Mouse (Mus musculus) liver, embryonic 13.5 days (tissue): ENCODE results near the gene Ube2j1. TPM values are rescaled to one million over a fixed set of nuclear protein-coding genes. Genes with fewer than 3 reads are reported as not detected.
"Not testable (repeated sequence)": the region's sequence is repeated elsewhere in the genome, so short reads cannot be mapped to it uniquely, and the experiment has no call there.

Source experiments
- ATAC-seq: fragments of 200-750 bp; cut with Nextera tagmentation; 2 replicates; pipeline ENCODE4 v1.8.0; 2017; ENCODE audit warnings: low read depth, mild to moderate bottlenecking, moderate number of reproducible peaks, moderate library complexity
- DNase-seq: peaks from one replicate; pipeline ENCODE4 v3.0.0; 2022
- H3K27ac ChIP-seq: fragments of 300-500 bp; sonication (generic); 2 replicates; pipeline ENCODE4 v1.5.1; 2015; ENCODE audit warnings: moderate library complexity, mild to moderate bottlenecking, inconsistent platforms
- H3K27me3 ChIP-seq: fragments of 300-500 bp; sonication (generic); 2 replicates; pipeline ENCODE4 v1.6.1; 2015; ENCODE audit warnings: mild to moderate bottlenecking, inconsistent platforms
- H3K36me3 ChIP-seq: fragments of 300-500 bp; sonication (generic); 2 replicates; pipeline ENCODE4 v1.6.1; 2015; ENCODE audit warnings: mild to moderate bottlenecking, inconsistent platforms
- H3K4me1 ChIP-seq: fragments of 300-500 bp; sonication (generic); replicated peaks from 2 replicates; pipeline ENCODE4 v1.6.1; 2015; ENCODE audit warnings: inconsistent platforms
- H3K4me2 ChIP-seq: fragments of 300-500 bp; sonication (generic); 2 replicates; pipeline ENCODE4 v1.6.1; 2015; ENCODE audit warnings: inconsistent platforms, mild to moderate bottlenecking, moderate library complexity
- H3K4me3 ChIP-seq: fragments of 300-500 bp; sonication (generic); replicated peaks from 2 replicates; pipeline ENCODE4 v1.5.1; 2015; ENCODE audit warnings: mild to moderate bottlenecking, inconsistent platforms
- H3K9ac ChIP-seq: fragments of 300-500 bp; sonication (generic); 2 replicates; pipeline ENCODE4 v1.6.1; 2015; ENCODE audit warnings: mild to moderate bottlenecking, inconsistent platforms
- H3K9me3 ChIP-seq: fragments of 300-500 bp; sonication (generic); replicated peaks from 2 replicates; pipeline ENCODE4 v1.6.1; 2016; ENCODE audit warnings: inconsistent platforms
- whole genome bisulfite sequencing: fragments of 180-500 bp; shearing (Covaris S2); methylation state at CpG from one replicate; pipeline ENCODE4 v1.1.7; 2015; ENCODE audit not compliant: insufficient replicate concordance; 5-methylcytosine and 5-hydroxymethylcytosine counted together
- polyA plus RNA-seq: library from polyadenylated mRNA; unstranded; fragments of >200 nt; fragmentation: Nextera tagmentation; extraction: Ambion mirVana; gene quantifications from 2 replicates; pipeline ENCODE4 v1.2.1, GENCODE M21; 2015

Gene Ube2j1
- polyA plus RNA-seq, 1 experiment from 2014 or later = 32.7 TPM

DNA sequence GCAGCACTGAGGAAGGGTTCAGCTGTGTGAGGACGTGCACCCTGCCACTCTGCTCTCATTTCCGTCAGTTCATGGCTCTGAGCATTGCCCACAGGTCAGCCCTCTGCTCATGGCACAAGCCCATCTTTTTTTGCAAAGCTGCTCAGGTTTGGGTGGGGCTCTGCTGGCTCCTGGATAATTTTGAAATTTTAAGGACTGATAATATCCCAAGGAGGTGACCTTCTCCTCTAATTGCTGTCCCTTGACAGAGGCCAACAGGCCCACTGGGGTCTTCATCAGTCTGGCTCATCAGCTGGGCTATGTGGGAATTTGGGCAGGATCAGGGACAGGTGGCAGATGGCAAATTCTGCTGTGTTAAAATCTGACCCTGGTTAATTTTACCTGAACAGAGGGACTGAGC is 41.9 kb upstream of the Ube2j1 start:
- Histone ChIP-seq H3K27ac (no peak overlapping the region), H3K4me3 (no peak overlapping the region), H3K36me3 (no peaks in the 10 kb centered on the region), H3K4me2 (no peak overlapping the region), H3K9ac (no peak overlapping the region), H3K4me1 (peaks cover 54% of the 10 kb centered on the region), H3K9me3 (no peaks in the 10 kb centered on the region; the same call in 1 of the 2 replicates), H3K27me3 (peaks cover 36% of the 10 kb centered on the region)
- DNase-seq (no peak), ATAC-seq (no peak)
- 61% methylated on average over 2 of the region's 2 CpGs for WGBS

DNA sequence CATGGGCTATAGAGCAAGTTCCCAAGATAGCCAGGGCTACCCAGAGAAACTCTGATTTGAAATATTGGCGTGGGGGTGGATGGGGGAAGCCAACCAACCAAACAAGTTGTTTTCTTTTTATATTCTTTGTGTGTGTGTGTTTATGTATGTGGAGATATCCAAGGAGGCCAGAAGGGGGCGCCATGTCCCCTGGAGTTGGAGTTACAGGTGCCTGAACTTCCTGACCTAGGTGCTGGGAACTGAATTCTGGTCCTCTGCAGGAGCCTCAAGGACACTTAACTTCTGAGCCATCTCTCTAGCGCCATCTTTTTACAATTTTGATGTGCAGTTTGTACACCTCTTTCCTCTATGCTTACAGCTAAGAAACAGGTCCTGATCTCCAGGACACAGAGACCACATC is 37.0 kb upstream of the Ube2j1 start:
- DNase-seq = no peak
- Histone ChIP-seq H3K4me2 (no peak overlapping the region), H3K27me3 (peaks cover 17% of the 10 kb centered on the region), H3K4me1 (peaks cover 23% of the 10 kb centered on the region), H3K4me3 (no peak overlapping the region), H3K9ac (no peak overlapping the region), H3K27ac (no peak overlapping the region), H3K36me3 (no peaks in the 10 kb centered on the region), H3K9me3 (no peaks in the 10 kb centered on the region)
- ATAC-seq = no peak
- 54% methylated on average over 3 of the region's 3 CpGs for WGBS

DNA sequence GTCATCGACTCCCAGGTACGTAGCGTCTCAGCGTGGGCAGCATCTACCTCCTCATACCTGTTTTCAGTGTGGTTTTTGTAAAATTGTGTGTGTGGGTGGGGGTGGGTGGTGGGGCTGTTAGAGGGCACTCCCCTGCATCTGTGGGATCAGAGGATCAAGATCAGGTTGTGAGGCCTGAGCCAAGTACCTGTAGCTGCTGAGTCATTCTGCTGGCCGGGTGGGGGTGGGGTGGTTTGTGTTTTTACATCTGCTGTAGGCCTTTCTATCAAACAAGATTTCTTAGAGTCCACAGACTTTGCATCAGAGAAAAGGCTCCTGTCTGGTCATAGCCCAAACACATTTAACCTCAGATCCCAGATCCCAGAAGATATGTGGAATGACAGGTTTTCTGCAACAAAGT is 35.1 kb upstream of the Ube2j1 start:
- H3K36me3 ChIP-seq = no peaks in the 10 kb centered on the region
- H3K4me1 ChIP-seq = peaks cover 19% of the 10 kb centered on the region
- WGBS = 87% methylated on average over 5 of the region's 5 CpGs
- H3K9ac ChIP-seq = no peak overlapping the region
- DNase-seq = no peak
- H3K4me2 ChIP-seq = no peak overlapping the region
- H3K9me3 ChIP-seq = no peaks in the 10 kb centered on the region
- no peak overlapping the region for H3K4me3 ChIP-seq
- no peak overlapping the region for H3K27ac ChIP-seq
- no peak for ATAC-seq
- peaks cover 20% of the 10 kb centered on the region for H3K27me3 ChIP-seq

DNA sequence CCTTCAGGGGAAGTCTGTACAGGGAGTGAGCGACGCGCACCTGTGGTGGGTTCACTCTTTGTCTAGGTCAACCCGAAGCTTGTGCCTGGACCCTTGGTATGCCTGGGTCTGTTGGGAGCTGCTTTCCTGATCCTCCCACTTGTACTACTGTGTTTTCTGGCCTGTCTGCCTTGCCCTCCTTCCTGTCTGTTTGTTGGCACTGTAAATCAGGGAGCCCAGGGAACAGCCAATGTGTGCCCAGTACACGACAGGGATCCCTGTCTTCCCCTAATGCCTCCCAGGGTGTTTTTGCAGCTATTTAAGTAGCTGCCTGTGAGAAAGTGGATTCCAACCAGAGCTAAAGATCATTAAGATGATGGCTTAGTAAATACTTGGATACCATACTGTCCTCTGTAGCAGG is 33.6 kb upstream of the Ube2j1 start:
- Histone ChIP-seq H3K9ac (no peak overlapping the region), H3K27ac (no peak overlapping the region), H3K4me3 (no peak overlapping the region), H3K4me2 (no peak overlapping the region), H3K36me3 (no peaks in the 10 kb centered on the region), H3K4me1 (peaks cover 13% of the 10 kb centered on the region), H3K27me3 (peaks cover 9% of the 10 kb centered on the region; the same call in 1 of the 2 replicates), H3K9me3 (no peaks in the 10 kb centered on the region)
- no peak for ATAC-seq
- no peak for DNase-seq
- 71% methylated on average over 5 of the region's 5 CpGs for WGBS

DNA sequence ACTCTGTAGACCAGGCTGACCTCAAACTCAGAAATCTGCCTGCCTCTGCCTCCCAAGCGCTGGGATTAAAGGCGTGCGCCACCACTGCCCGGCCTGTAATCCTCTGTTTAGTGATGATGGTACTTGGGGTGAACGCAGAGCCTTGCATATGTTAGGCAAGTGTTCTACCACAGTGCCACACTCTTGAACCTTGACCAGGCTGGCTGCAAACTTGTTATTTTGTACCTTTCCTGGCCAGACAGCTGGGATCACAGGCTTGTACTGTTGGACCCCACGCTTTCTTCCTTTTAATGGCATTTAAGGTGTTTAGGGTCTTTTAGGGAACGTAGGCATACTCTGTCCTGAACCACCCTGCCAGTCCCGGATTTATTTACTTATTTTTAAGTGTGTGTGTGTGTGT is 32.2 kb upstream of the Ube2j1 start:
- Histone ChIP-seq H3K9me3 (no peaks in the 10 kb centered on the region), H3K9ac (no peak overlapping the region), H3K4me1 (peaks cover 13% of the 10 kb centered on the region), H3K27ac (no peak overlapping the region), H3K4me2 (no peak overlapping the region), H3K36me3 (no peaks in the 10 kb centered on the region), H3K4me3 (no peak overlapping the region), H3K27me3 (peaks cover 6% of the 10 kb centered on the region; the same call in 1 of the 2 replicates)
- WGBS = 85% methylated on average over 8 of the region's 8 CpGs
- ATAC-seq = no peak
- DNase-seq = no peak

DNA sequence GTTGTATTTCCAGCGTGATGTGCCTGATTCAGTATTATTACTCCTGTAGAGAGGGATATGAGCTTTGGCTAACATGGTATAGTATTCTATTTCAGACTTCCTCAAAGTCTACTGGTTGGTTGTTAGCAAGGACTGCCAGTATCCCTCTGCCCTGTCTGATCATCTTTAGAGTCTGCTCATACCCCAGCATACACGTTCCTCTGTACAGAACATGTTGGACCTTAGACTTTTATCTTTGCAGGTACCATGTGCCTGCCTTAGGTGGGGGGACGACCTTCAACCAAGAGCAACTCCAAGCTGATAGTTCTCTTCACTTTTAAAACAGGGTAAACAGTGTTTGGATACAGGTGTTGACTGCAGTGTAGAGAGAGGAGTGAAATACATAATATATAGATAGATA is 29.1 kb upstream of the Ube2j1 start:
- Histone ChIP-seq H3K4me1 (no peaks in the 10 kb centered on the region), H3K4me2 (no peak overlapping the region), H3K9ac (no peak overlapping the region), H3K27me3 (0 out of 2 replicates have a peak, but pooled peaks cover 9% of the 10 kb centered on the region), H3K4me3 (no peak overlapping the region), H3K27ac (no peak overlapping the region), H3K36me3 (no peaks in the 10 kb centered on the region), H3K9me3 (no peaks in the 10 kb centered on the region)
- no peak for ATAC-seq
- no peak for DNase-seq
- 55% methylated on average over 3 of the region's 3 CpGs for WGBS

DNA sequence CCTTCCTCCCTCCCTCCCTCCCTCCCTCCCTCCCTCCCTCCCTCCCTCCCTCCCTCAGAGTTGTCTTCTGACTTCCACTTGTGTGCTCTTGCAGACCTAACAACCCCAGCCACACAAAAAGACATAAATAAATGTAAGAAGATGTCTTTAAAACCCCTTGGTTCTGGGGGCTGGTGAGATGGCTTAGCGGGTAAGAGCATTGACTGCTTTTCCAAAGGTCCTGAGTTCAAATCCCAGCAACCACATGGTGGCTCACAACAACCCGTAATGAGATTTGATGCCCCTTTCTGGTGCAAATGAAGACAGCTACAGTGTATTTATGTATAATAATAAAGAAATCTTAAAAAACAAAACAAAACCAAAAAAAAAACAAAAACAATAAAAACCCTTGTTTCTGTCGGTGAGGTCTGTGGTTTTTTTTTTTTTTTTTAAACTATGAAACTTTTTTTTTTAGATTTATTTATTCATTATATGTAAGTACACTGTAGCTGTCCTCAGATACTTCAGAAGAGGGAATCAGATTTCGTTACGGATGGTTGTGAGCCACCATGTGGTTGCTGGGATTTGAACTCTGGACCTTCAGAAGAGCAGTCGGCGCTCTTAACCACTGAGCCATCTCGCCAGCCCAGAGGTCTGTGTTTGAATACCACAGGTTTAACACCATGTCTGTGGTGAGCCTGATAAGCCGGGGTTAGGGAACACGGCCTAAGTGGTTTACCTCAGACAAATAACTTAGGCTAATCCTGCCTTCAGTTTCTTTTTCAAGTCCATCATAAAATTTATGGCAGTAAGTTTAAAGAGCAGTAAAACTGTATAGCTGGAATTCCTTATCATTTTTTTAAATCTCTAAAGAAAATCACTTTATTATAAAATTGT is 25.4 kb upstream of the Ube2j1 start:
- H3K4me2 ChIP-seq, H3K36me3 ChIP-seq, H3K9me3 ChIP-seq, H3K4me1 ChIP-seq, H3K27me3 ChIP-seq, H3K4me3 ChIP-seq, DNase-seq, H3K9ac ChIP-seq, H3K27ac ChIP-seq: not testable (repeated sequence)
- whole genome bisulfite sequencing = 51% methylated on average over 10 of the region's 10 CpGs
- peak; percentile 55 for ATAC-seq

DNA sequence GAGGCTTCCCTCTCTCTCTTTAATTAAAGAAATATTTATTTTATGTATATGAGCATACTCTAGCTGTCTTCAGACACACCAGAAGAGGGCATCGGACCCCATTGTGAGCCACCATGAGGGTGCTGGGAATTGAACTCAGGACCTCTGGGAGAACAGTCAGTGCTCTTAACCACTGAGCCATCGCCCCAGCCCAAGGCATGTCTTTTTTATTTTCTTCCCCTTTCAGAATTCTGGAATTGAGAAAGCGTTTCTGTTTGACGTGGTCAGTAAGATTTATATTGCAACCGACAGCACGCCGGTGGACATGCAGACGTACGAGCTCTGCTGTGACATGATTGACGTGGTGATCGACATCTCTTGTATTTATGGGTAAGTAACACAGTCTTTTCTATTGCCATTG is 24.4 kb upstream of the Ube2j1 start:
- no peak overlapping the region for H3K4me3 ChIP-seq
- no peak overlapping the region for H3K27ac ChIP-seq
- ATAC-seq = no peak
- 69% methylated on average over 11 of the region's 11 CpGs for WGBS
- no peak overlapping the region for H3K9ac ChIP-seq
- no peak overlapping the region for H3K4me2 ChIP-seq
- H3K36me3 ChIP-seq = no peaks in the 10 kb centered on the region
- DNase-seq = no peak
- no peaks in the 10 kb centered on the region for H3K9me3 ChIP-seq
- H3K27me3 ChIP-seq = 0 out of 2 replicates have a peak, but pooled peaks cover 4% of the 10 kb centered on the region
- no peaks in the 10 kb centered on the region for H3K4me1 ChIP-seq

DNA sequence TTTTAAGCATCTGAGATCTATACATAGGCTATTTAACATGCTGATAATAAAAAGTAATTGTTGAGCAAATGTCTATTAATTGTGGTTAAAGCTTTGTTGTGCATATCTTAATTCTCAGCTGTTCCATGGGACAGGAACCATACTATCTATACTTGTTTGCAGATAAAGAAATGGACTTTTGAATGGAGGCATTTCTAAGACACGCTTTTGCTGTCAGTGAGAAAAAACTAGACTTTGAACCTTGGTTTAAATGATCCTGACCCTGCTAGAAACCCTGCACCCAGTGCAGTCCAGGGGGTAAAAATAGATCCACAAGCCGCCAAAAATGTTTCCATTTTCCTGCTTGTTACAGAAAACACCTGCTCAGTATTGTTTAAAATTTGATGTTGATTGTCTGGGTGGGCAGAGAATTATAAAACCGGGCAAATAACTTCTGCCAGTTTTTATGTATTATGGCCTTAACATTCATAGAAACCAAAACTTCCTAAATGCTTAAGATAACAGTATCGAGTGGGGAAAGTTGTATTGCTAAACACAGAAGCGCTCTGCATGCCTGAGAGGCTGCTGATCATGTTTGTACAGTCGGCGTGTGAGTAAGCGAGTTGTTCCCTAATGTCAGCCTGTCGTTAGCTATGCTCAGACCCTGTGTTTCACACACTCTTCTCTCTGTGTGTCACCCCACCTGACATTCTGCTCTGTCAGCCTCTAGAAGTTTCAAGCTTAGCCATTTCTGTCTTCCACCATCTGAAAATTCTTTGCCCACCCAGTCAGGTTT is 23.6 kb upstream of the Ube2j1 start:
- H3K4me3 ChIP-seq = no peak overlapping the region
- no peaks in the 10 kb centered on the region for H3K9me3 ChIP-seq
- no peaks in the 10 kb centered on the region for H3K36me3 ChIP-seq
- ATAC-seq (no peak), DNase-seq (no peak)
- no peak overlapping the region for H3K9ac ChIP-seq
- WGBS = 54% methylated on average over 9 of the region's 9 CpGs
- H3K4me2 ChIP-seq = no peak overlapping the region
- no peak overlapping the region for H3K27ac ChIP-seq
- H3K4me1 ChIP-seq = no peaks in the 10 kb centered on the region
- H3K27me3 ChIP-seq = 0 out of 2 replicates have a peak, but pooled peaks cover 4% of the 10 kb centered on the region

DNA sequence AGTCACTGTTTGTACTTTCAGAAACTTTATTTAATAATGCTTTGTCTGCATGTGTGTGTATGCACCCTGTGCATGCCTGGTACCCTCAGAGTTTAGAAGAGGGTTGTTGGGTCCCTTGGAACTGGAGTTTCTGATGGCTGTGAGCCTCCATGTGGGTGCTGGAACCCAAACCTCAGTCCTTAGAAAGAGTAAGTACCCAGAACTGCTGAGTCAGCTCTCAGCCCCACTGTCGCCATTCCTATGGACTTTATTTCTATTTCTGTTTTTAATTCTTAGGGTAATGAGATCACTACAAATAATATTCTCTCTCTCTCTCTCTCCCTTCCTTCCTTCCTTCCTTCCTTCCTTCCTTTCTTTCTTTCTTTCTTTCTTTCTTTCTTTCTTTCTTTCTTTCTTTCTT is 21.1 kb upstream of the Ube2j1 start:
- Histone ChIP-seq H3K4me3 (no peak overlapping the region), H3K4me1 (no peaks in the 10 kb centered on the region), H3K9me3 (no peaks in the 10 kb centered on the region), H3K9ac (no peak overlapping the region), H3K4me2 (no peak overlapping the region), H3K27me3 (no peaks in the 10 kb centered on the region), H3K36me3 (no peaks in the 10 kb centered on the region), H3K27ac (no peak overlapping the region)
- no peak for ATAC-seq
- 70% methylated on average over 1 of the region's 1 CpGs for WGBS
- no peak for DNase-seq

DNA sequence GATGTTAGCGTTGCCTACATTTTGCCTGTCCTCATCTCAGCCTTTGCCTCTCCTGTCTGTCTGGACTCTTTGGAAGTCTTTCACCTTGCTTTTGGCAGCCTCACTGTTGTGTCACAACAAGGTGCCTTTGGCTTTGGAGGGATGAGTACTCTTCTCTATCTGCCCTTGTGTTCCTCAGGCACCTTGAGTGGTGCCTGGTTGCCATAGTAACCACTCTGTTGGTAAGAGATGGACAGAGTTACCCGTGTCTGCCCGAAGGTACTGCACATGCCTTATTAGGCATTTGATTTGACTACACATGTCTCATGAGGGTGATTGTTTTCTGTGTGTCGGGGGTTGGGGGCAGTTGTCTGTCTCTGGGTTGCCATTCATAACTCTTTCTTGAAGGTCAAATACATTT is 18.7 kb upstream of the Ube2j1 start:
- 76% methylated on average over 4 of the region's 4 CpGs for WGBS
- Histone ChIP-seq H3K9ac (no peak overlapping the region), H3K4me2 (no peak overlapping the region), H3K4me1 (no peaks in the 10 kb centered on the region), H3K4me3 (no peak overlapping the region), H3K9me3 (no peaks in the 10 kb centered on the region), H3K36me3 (no peaks in the 10 kb centered on the region), H3K27me3 (no peaks in the 10 kb centered on the region), H3K27ac (no peak overlapping the region)
- DNase-seq (no peak), ATAC-seq (no peak)
